Mouse (Mus musculus): ENCODE measurements around the gene Sept4. TPM values are rescaled to one million over a fixed set of nuclear protein-coding genes. Genes with fewer than 3 reads are reported as not detected.

The Sept4 gene
- total RNA-seq (2017) = 5.9 and 16.5 TPM in 2 replicates

DNA sequence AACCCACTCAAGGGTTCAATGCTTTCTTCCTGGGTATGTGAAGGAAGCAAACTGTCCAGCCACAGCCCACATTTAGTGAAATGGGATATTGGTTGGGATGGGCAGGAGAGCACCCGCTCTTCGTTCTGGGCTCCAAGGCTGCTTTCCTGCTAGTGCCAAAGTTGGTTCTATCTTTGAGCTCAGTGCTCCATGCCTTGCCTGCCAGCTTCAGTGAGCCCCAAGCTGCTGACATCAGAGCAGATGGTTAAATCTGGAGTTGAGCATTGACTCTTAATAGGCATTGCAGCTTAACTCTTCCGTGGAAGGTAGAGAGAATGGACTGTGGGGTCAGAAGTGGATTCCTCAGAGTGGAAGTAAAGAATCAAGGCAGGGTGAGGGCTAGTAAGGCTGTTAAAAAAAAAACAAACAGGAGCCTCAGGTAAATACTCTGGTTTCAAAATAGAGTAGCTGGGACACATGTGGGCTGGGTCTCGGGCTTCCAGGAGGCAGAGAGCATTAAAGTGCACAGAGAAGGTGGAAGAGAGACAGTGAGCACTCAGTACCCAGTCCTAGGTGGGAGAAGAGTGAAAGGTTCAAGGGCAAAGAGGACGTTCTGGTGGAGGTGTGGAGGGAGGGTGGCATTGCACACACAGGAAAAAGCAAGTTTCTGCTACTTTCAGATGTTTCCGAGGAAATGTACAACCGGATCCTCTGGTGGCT is at the start of gene Sept4:
Sept4 (plus strand) TSS at position 649 of the 699 bp plus-strand sequence.
- no peak for ATAC-seq (replicated peaks; ENCODE audit: low read depth, poor library complexity, severe bottlenecking)

DNA sequence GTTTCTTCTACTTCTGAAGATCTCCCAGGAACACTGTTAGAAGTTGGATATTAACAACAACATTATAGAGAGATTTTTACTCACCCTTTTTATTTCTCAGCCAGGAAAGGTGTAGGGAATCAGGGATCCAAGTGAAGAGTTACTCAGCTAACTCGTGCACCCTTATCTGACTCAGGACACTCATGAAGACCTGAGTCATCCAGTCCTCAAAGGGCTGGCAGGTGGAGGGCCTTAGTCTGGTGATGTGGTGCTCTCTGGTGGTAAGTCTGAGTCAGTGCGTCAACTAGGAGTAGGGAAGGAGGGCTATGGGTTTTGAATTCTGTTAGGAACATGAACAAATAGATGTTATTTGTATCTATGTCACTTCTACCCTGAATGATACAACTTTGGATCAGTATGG is 49.4 kb upstream of the Sept4 start:
- ATAC-seq (replicated peaks; ENCODE audit: low read depth, poor library complexity, severe bottlenecking) = peak; percentile 96

DNA sequence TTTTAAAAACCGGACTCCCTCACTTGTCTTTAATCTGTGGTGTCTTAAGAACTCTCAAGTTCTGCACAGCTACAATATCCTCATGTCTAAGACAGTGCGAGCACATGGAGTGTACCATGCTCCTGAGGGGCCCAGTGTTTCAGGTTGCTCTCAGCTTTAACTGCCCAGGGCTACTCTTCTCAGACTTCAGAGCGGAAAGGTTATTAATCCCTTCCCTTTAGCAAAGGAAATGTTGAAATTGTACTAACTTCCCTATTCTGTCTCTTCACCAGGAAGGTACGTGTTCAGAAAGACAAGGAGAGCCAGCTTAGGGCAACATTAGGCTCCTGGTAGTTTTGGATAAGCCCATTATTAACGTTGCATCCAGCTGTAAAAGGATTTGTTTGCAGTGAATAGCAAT is 45.2 kb upstream of the Sept4 start:
- peak; percentile 50 for ATAC-seq (replicated peaks; ENCODE audit: low read depth, poor library complexity, severe bottlenecking)

DNA sequence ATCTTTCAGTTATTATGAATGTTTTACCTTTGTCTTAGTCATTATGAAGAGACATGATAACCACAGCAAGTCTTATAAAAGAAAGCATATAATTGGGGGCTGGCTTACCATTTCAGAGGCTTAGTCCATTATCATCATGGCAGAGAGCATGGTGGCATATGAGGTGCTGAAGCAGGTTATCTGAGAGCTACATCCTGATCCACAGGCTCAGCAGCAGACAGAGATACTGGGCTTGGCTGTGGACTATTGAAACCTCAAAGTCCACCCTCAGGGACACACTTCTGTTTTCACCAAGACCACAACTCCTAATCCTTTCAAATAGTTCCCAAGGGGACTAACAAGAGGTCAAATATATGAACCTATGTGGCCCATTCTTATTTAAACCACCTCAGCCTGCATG is 44.7 kb upstream of the Sept4 start:
- ATAC-seq (replicated peaks; ENCODE audit: low read depth, poor library complexity, severe bottlenecking) = no peak

DNA sequence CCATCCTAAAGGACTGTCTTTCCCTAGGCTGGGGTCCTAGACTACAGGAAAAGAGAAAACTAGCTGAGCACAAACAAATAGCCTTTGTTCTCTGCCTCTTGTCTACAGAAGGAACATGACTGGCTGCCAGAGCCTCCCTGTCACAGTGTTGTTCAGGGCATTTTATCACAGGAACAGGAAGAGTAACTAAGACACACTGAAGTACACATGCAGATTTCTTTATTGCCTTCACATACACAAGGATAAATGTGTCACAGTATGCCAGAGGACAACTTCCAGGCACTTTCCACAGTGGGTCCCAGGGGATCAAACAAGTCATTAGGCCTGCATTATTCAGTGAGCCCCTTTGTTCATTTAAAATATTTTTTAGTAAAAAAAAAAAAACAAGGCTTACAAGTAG is 43.9 kb upstream of the Sept4 start:
- no peak for ATAC-seq (replicated peaks; ENCODE audit: low read depth, poor library complexity, severe bottlenecking)

DNA sequence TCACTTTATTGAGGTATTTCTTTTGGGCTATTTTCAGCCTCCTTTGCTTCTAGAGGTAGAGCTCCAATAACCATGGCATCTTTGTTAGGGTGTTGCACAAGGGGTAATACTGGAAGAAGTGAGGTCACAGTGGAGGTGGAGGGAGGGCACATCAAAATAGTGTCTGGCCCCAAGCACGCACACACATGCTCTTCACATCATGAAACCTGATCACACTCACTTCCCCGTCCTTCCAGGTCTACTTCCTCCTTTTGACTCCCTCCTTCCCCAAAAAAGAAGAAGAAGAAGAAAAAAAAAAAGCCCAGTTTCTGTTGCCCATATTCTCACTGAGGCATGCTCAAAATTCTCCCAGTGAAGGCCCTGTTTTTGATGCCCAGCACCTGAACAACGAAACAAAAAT is 41.3 kb upstream of the Sept4 start:
- peak; percentile 71 for ATAC-seq (replicated peaks; ENCODE audit: low read depth, poor library complexity, severe bottlenecking)

DNA sequence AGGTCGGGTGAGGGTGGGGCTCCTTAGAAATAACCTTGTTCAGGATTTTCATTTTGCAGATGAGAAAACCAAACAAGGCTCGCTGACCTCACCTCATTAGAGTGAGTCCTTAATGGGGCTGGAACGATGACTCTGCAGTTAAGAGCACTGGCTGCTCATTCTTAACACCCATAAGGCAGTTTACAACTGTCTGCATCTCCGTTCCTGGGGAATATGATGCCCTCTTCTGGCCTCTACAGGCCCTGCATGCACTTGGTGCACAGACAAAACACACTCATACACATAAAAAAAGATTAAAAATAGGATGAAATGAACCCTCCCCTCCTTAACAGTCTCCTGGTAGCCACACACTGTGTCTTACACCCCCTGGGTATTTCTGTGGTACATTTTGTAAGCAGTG is 40.7 kb upstream of the Sept4 start:
- no peak for ATAC-seq (replicated peaks; ENCODE audit: low read depth, poor library complexity, severe bottlenecking)

DNA sequence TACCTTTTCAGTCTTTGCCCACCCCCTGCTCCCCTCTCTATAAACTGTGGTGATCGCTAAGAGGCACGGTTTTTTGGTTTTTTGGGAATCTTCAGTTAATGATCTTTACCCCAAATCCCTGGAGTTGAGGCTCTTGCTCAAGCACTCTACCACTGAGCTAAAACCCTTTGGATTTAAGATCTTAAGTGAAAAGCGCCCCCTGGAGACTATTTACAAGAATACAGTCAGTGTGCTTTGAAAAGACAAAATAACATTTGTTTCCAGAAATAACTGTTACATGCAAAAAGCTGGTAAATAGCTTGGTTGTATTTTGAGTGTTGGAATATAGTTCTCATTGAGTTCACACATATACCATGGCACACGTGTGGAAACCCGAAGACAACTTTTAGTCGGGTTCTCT is 37.0 kb upstream of the Sept4 start:
- ATAC-seq (replicated peaks; ENCODE audit: low read depth, poor library complexity, severe bottlenecking) = no peak

DNA sequence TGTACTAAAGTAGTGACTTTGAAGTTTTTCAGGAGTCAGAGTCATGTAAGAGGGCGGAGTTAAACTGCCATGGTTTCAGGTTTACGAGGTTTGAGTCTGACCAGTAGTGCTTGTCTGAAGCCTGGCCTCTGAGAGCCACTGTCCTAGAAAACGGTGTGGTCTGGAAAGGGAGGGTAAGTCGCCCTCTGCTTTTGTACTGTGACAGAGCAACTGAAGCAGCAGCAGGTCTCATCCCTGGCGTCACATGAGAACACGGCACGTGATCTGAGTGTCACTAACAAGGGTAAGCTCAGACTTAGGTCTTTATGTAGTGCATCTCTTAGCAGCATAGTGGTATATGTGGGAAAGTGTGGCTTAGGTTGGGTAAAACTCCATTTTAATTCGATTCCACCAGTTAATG is 26.4 kb upstream of the Sept4 start:
- no peak for ATAC-seq (replicated peaks; ENCODE audit: low read depth, poor library complexity, severe bottlenecking)

DNA sequence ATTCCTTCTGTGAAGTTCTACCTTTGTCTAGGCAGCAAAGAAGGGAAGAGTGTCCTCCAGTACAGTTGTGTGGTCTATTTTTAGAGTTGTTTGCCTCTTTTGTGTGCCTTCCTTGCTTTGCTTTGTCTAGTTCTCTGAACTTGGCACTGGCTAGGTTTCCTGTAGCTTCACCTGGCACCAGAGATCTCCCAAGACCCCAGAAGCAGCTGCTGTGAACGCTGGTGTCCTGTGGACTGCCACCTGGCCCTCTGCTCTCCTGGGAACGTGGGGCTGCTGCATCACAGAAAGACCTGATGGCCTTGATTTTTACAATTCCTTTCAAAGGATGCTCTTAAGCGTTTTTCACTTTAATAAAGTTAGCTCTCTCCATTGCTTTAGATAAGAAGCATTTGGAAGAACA is 25.8 kb upstream of the Sept4 start:
- ATAC-seq (replicated peaks; ENCODE audit: low read depth, poor library complexity, severe bottlenecking) = no peak

DNA sequence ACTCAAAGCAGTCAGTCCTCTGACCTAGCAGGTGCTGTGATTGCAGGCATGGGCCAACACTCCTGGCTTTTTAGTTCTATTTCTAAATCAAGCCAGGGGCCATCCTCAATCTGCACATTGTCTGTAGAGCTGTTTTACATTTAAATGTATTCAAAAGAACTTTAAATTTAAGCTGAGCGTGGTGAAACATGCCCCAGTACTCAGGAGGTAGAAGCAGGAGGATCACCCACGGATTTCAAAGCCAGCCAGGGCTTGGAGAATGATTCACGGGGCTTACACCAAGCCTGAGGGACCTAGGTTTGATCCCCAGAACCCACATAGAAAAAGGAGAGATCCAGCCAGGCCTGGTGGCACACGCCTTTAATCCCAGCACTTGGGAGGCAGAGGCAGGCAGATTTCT is 15.4 kb upstream of the Sept4 start:
- ATAC-seq (replicated peaks; ENCODE audit: low read depth, poor library complexity, severe bottlenecking) = no peak

DNA sequence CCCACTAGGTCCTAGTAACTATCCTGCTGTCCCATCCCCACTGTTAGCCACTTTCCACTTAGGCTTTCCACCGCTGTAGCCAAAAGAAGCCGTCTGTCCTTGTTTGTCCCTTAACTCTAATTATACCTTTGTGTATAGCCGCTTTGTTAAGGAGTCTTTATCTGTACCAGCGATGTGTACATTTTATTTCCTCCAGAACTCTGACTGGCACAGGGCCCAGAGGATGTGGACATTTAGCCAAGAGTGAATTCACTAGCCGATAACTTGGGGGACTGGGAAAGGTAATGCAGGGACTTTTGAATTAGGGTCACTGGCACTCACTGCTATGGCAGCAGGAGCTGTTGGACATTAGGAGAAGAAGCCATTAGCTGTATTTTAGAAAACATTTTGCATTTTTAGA is 14.3 kb upstream of the Sept4 start:
- ATAC-seq (replicated peaks; ENCODE audit: low read depth, poor library complexity, severe bottlenecking) = no peak

DNA sequence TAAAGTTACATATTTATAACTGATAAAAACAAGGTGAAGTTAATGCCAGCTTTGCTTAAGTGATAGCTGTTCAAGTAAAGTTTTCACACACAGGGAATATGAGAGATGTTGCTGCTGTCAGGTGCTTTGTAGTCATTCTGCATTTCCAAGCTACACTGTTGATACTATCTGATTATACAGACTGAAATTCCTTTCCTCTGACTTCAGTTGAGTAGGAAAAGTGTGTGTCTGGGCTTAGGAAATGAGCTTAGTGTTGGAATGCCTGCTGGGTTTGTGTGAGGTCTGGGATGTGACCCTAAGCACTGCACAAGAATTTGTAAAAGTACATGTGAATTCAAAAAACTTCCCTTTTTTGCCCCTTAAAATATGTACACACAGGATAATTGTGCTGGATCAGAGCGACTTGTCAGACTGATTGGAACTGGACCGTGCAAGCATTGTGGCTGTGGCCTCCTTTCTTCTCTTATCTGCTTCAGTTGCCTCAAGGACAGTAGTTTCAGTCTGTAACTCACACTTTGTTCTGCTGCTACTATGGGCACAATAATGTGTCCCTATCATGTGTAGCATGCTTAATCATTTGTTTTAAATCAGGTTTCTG is 13.5 kb upstream of the Sept4 start:
- no peak for ATAC-seq (replicated peaks; ENCODE audit: low read depth, poor library complexity, severe bottlenecking)

DNA sequence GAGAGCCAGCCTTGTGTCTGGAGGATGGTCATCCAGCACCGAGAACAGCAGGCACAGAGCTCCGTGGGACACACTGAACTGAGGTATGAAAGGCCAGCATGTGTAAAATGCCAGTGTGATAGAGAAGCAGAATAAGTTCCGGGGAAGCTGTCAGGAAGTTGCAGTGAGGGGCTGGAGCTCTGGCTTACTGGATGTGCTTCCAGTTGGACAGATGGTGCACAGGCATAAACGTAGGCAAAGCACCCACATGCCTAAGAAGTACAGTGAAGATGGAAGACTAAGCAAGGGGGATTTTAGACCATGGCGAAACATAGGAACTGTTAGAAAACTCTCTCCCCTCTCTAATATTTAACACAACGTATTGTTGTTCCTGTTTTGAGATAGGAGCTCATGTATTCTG is 7.5 kb upstream of the Sept4 start:
- no peak for ATAC-seq (replicated peaks; ENCODE audit: low read depth, poor library complexity, severe bottlenecking)

DNA sequence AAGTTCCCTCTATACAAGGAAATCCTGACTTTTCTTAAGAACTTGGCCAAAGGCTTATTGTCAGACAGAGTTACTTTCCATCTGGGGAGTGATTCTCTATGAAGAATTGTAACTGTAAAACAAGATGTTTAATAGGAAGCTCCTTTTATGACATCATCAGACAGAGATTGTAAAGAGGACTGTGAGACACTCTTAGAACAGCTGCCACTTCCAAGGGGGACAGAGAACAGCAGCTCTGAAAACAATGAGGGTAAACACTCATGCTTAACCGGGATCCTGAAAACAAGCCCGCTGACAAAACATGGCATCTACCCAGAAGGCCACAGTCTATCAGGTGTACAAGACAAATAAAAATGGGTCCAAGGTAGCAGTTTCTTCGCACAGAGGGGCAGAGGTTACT is 2.2 kb upstream of the Sept4 start, which contains the start of gene Gm11492:
Gm11492 (plus strand) TSS at position 153 of the 400 bp plus-strand sequence.
- ATAC-seq (replicated peaks; ENCODE audit: low read depth, poor library complexity, severe bottlenecking) = no peak

DNA sequence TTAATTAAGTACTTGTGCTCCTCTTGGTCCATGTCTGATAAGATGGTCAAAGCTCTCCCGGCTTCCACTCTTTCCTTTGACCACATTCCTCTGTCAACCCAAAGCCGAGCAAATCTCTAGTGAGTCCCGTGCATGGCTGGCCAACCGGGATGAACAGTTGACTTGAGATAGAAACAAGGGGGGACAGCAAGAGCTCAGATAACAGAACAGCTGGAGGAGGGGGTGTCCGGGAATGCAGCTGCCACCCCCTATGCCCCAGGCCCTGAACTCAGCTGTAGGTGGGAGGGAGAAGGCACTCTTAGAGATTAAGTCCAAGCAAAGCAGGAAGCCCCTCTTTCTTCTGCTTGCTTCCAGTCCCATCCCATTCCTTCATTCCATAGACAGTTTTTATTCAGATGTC is 2.0 kb downstream of the Sept4 start:
- ATAC-seq (replicated peaks; ENCODE audit: low read depth, poor library complexity, severe bottlenecking) = no peak

DNA sequence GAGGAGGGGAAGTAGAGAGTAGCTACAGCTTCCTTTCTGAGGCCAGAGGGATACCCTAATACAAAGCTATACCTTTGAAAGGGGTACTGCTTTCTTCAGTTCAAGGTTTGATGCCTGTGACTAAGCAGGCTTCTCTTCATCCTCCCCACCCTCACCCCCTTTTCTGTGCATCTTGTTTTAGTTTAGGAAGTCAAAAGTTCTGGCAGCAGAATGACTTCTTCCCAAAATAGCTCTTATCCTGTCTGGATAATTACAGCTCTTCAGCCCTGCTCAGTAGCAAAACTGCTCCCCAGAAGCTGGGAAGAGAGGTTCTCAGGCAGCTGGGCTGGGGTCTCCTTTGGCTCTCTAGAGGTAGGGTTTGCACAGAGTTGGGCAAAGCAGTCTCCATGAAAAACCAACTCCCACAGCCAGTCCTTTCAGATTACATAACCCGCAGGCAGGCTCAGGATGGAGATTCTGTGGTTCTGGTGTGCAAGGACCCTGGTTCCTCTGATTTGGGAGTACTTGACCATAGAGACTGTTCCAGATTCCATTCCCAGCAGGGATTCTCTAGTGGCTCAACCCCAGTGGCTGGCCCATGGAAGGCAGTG is 2.8 kb downstream of the Sept4 start:
- no peak for ATAC-seq (replicated peaks; ENCODE audit: low read depth, poor library complexity, severe bottlenecking)

DNA sequence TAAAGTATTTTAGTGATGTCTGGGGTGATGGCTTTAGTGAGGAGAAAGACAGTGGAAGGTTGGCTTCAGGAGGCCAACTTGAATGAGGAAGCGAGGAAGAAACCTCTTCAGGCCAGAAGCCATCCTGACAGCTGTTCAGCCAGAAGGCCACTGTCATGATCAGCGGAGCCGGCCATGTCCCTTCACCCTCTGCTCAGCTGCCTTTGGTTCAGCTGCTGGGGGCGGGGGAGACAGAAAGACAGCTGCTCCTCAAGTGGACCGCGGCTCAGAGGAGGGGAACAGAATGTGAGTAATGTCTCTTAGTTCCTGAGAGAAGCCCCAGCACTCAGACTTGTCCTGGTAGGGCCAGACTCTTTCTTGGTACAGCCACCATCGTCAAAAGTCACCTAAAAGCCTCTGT is 5.0 kb downstream of the Sept4 start:
- no peak for ATAC-seq (replicated peaks; ENCODE audit: low read depth, poor library complexity, severe bottlenecking)

DNA sequence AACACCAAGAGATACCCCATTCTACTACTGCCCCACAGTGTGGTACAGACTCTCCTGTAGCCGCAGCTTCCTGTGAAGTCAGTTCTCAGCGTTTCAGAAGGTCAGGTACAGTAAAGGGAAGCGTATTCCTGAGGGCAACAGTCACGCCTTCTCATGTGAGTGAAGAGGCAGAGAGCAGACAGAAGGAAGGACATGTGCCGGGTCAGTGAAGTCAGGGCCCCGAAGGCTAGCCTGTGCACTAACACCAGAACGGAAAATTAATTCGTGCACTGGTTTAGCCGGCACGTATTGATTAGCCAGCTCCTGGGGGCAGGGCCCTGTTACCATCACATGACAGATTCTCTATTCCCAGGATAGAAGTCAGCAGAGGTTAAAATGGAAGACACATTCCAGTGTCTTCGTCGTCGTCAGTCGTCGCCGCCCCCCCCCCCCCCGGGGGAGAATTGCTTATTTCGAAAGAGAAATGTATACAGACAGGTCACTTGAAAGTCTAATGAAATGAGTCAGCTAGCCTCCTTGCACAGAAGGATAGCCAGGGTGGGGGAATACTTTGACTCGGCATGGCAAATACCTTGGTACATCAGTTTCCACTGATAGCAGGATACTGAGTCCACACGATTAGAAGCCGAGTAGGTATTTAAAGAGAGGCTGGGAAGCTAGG is 5.9 kb downstream of the Sept4 start:
- no peak for ATAC-seq (replicated peaks; ENCODE audit: low read depth, poor library complexity, severe bottlenecking)

DNA sequence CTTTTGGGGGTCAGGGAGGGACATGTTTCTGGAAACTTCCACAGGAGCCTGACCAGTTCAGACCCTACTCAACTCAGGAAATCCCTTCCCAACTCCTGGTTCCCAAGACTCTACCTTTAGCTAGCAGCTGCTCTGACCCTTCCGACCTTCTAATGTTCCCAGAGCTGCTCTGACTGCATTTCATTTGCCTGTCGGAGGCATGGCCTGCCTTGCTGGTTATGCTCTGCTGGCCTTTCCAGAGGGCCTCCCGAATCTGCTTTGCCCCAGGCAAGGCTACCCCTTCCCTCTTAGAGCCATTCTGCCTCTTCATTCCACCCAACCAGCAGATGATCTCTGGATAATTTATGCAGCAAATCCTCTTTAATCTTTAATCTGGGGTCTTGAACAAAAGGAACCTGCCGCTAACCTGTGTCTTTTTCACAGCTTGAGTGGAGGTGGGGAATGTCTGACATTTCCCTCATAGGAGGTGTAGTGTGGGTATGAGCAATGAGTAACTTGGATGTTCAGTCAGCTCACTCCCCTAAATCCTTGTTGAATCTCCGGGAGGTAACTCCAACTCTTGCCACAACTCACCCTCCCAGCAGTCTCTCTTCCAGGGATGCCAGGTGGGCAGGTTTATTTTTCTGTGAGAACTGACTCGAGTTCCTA is 9.0 kb downstream of the Sept4 start:
- ATAC-seq (replicated peaks; ENCODE audit: low read depth, poor library complexity, severe bottlenecking) = peak; percentile 1; the same call in 1 of the 2 replicates
